Mouse (Mus musculus) MEL (cell line): ENCODE measurements around the gene Gm28047. TPM values are rescaled to one million over a fixed set of nuclear protein-coding genes. Genes with fewer than 3 reads are reported as not detected.

ENCODE experiments used
- DNase-seq: peaks from one replicate; pipeline ENCODE4 v3.0.0; 2011; ENCODE audit warnings: low read depth, low spot score
- H3K27ac ChIP-seq: 2 replicates; pipeline ENCODE4 v1.5.1; 2012; ENCODE audit warnings: low read depth, mild to moderate bottlenecking, control low read depth, low read length, moderate library complexity; ENCODE audit not compliant: control insufficient read depth
- H3K27me3 ChIP-seq, 2 experiments: fragments of 150-350 bp in 1 of 2; sonication (generic) in 1 of 2; 2 replicates each; pipeline ENCODE4 v1.6.1; 2012; ENCODE audit warnings: low read length in 2 of 2, mild to moderate bottlenecking in 2 of 2, improper control_type of control experiment in 1 of 2, moderate library complexity in 1 of 2; ENCODE audit not compliant: insufficient read depth in 2 of 2, control insufficient read depth in 1 of 2
- H3K36me3 ChIP-seq, 2 experiments: 2 replicates each; pipeline ENCODE4 v1.6.1; 2012 to 2014; ENCODE audit warnings: low read length in 2 of 2, improper control_type of control experiment in 1 of 2, inconsistent platforms in 1 of 2, mild to moderate bottlenecking in 1 of 2; ENCODE audit not compliant: insufficient read depth in 2 of 2, control insufficient read depth in 1 of 2
- H3K4me1 ChIP-seq, 2 experiments: fragments of 150-350 bp in 1 of 2; sonication (generic) in 1 of 2; 2 replicates each; pipeline ENCODE4 v1.6.1; 2012; ENCODE audit warnings: low read length in 2 of 2, improper control_type of control experiment in 1 of 2, mild to moderate bottlenecking in 1 of 2; ENCODE audit not compliant: insufficient read depth in 2 of 2, control insufficient read depth in 1 of 2
- H3K4me3 ChIP-seq, 2 experiments: fragments of 150-350 bp in 1 of 2; sonication (generic) in 1 of 2; 2 replicates each; pipeline ENCODE4 v1.5.1; 2012; ENCODE audit warnings: low read depth in 2 of 2, low read length in 2 of 2, mild to moderate bottlenecking in 2 of 2, moderate library complexity in 2 of 2, control low read depth in 1 of 2, improper control_type of control experiment in 1 of 2; ENCODE audit not compliant: control insufficient read depth in 1 of 2, insufficient read depth in 1 of 2
- H3K79me2 ChIP-seq: 2 replicates; pipeline ENCODE4 v1.6.1; 2012; ENCODE audit warnings: mild to moderate bottlenecking, low read length, moderate library complexity; ENCODE audit not compliant: control insufficient read depth, poor library complexity, insufficient read depth
- H3K9ac ChIP-seq: 2 replicates; pipeline ENCODE4 v1.6.1; 2012; ENCODE audit warnings: low read depth, mild to moderate bottlenecking, control low read depth, low read length, moderate library complexity; ENCODE audit not compliant: control insufficient read depth, poor library complexity, severe bottlenecking
- H3K9me3 ChIP-seq: fragments of 150-350 bp; sonication (generic); replicated peaks from 2 replicates; pipeline ENCODE4 v1.6.1; 2012; ENCODE audit warnings: mild to moderate bottlenecking, low read length, improper control_type of control experiment, moderate library complexity; ENCODE audit not compliant: insufficient read depth
- BHLHE40 ChIP-seq: IDR thresholded peaks from 2 replicates; pipeline ENCODE4 v1.6.1; 2012; ENCODE audit warnings: low read depth, mild to moderate bottlenecking, inconsistent platforms, low read length, improper control_type of control experiment, borderline replicate concordance
- CHD2 ChIP-seq: IDR thresholded peaks from 2 replicates; pipeline ENCODE4 v1.6.1; 2011; ENCODE audit warnings: low read length, improper control_type of control experiment
- CTCF ChIP-seq, 3 experiments: IDR thresholded peaks in 2 of 3; conservative IDR thresholded peaks in 1 of 3; 2 replicates each; pipeline ENCODE4 v1.5.1; 2011 to 2012; ENCODE audit warnings: low read length in 3 of 3, low read depth in 2 of 3, mild to moderate bottlenecking in 2 of 3, improper control_type of control experiment in 1 of 3, inconsistent platforms in 1 of 3, mixed read lengths in 1 of 3, moderate library complexity in 1 of 3; ENCODE audit not compliant: control insufficient read depth in 1 of 3, insufficient read depth in 1 of 3, poor library complexity in 1 of 3, severe bottlenecking in 1 of 3
- EP300 ChIP-seq, 2 experiments: IDR thresholded peaks; 2 replicates each; pipeline ENCODE4 v1.6.1; 2011; ENCODE audit warnings: improper control_type of control experiment in 2 of 2, low read length in 2 of 2, low read depth in 1 of 2, mild to moderate bottlenecking in 1 of 2
- ETS1 ChIP-seq: IDR thresholded peaks from 2 replicates; pipeline ENCODE4 v1.6.1; 2012; ENCODE audit warnings: low read depth, mild to moderate bottlenecking, inconsistent platforms, low read length, improper control_type of control experiment, moderate library complexity
- GATA1 ChIP-seq: IDR thresholded peaks from 2 replicates; pipeline ENCODE4 v1.6.1; 2011; ENCODE audit warnings: low read depth, low read length, improper control_type of control experiment
- HCFC1 ChIP-seq: IDR thresholded peaks from 2 replicates; pipeline ENCODE4 v1.6.1; 2012; ENCODE audit warnings: low read depth, mild to moderate bottlenecking, inconsistent platforms, low read length, improper control_type of control experiment, moderate library complexity
- JUND ChIP-seq: IDR thresholded peaks from 2 replicates; pipeline ENCODE4 v1.6.1; 2011; ENCODE audit warnings: low read depth, mild to moderate bottlenecking, improper control_type of control experiment, low read length
- MAFK ChIP-seq: IDR thresholded peaks from 2 replicates; pipeline ENCODE4 v1.6.1; 2011; ENCODE audit warnings: low read depth, mild to moderate bottlenecking, low read length, improper control_type of control experiment, borderline replicate concordance
- MAX ChIP-seq: IDR thresholded peaks from 2 replicates; pipeline ENCODE4 v1.6.1; 2011; ENCODE audit warnings: low read length, improper control_type of control experiment
- MAZ ChIP-seq: IDR thresholded peaks from 2 replicates; pipeline ENCODE4 v1.6.1; 2012; ENCODE audit warnings: low read depth, mild to moderate bottlenecking, inconsistent platforms, low read length, improper control_type of control experiment
- MEF2A ChIP-seq: IDR thresholded peaks from 2 replicates; pipeline ENCODE4 v1.6.1; 2014; ENCODE audit warnings: low read depth, mild to moderate bottlenecking, inconsistent platforms, low read length, improper control_type of control experiment; ENCODE audit not compliant: poor library complexity, insufficient replicate concordance, severe bottlenecking; ENCODE audit errors: extremely low read depth
- MXI1 ChIP-seq: IDR thresholded peaks from 2 replicates; pipeline ENCODE4 v1.6.1; 2011; ENCODE audit warnings: mild to moderate bottlenecking, low read depth, low read length, improper control_type of control experiment
- MYC ChIP-seq: IDR thresholded peaks from 2 replicates; pipeline ENCODE4 v1.6.1; 2011; ENCODE audit warnings: low read depth, mild to moderate bottlenecking, low read length, improper control_type of control experiment, moderate library complexity
- NELFE ChIP-seq: IDR thresholded peaks from 2 replicates; pipeline ENCODE4 v1.6.1; 2011; ENCODE audit warnings: low read depth, low read length, improper control_type of control experiment
- NRF1 ChIP-seq: IDR thresholded peaks from 2 replicates; pipeline ENCODE4 v1.6.1; 2014; ENCODE audit warnings: low read depth, mild to moderate bottlenecking, inconsistent platforms, low read length, improper control_type of control experiment, moderate library complexity; ENCODE audit not compliant: poor library complexity, insufficient read depth, severe bottlenecking
- POLR2A ChIP-seq, 2 experiments: IDR thresholded peaks; 2 replicates each; pipeline ENCODE4 v1.6.1; 2011 to 2012; ENCODE audit warnings: low read length in 2 of 2, mild to moderate bottlenecking in 2 of 2, control low read depth in 1 of 2, improper control_type of control experiment in 1 of 2, low read depth in 1 of 2, moderate library complexity in 1 of 2; ENCODE audit not compliant: control insufficient read depth in 1 of 2, insufficient read depth in 1 of 2, poor library complexity in 1 of 2
- POLR2AphosphoS2 ChIP-seq: IDR thresholded peaks from 2 replicates; pipeline ENCODE4 v1.6.1; 2011; ENCODE audit warnings: low read length, improper control_type of control experiment
- RAD21 ChIP-seq: IDR thresholded peaks from 2 replicates; pipeline ENCODE4 v1.6.1; 2011; ENCODE audit warnings: mild to moderate bottlenecking, low read depth, low read length, improper control_type of control experiment
- RCOR1 ChIP-seq: IDR thresholded peaks from 2 replicates; pipeline ENCODE4 v1.6.1; 2012; ENCODE audit warnings: low read depth, mild to moderate bottlenecking, inconsistent platforms, low read length, improper control_type of control experiment
- SIN3A ChIP-seq: IDR thresholded peaks from 2 replicates; pipeline ENCODE4 v1.6.1; 2012; ENCODE audit warnings: low read length, improper control_type of control experiment, inconsistent platforms
- TAL1 ChIP-seq: IDR thresholded peaks from 2 replicates; pipeline ENCODE4 v1.6.1; 2012; ENCODE audit warnings: mild to moderate bottlenecking, inconsistent platforms, low read length, moderate library complexity, mixed read lengths
- TBP ChIP-seq: IDR thresholded peaks from 2 replicates; pipeline ENCODE4 v1.8.0; 2011; ENCODE audit warnings: low read depth, low read length, improper control_type of control experiment
- TCF12 ChIP-seq: IDR thresholded peaks from 2 replicates; pipeline ENCODE4 v1.6.1; 2014; ENCODE audit warnings: low read depth, mild to moderate bottlenecking, inconsistent platforms, low read length, improper control_type of control experiment, moderate library complexity
- USF1 ChIP-seq: IDR thresholded peaks from 2 replicates; pipeline ENCODE4 v1.6.1; 2014; ENCODE audit warnings: low read depth, mild to moderate bottlenecking, inconsistent platforms, low read length, improper control_type of control experiment, moderate library complexity
- USF2 ChIP-seq, 2 experiments: IDR thresholded peaks; 2 replicates each; pipeline ENCODE4 v1.6.1; 2011 to 2012; ENCODE audit warnings: improper control_type of control experiment in 2 of 2, low read length in 2 of 2, borderline replicate concordance in 1 of 2, inconsistent platforms in 1 of 2, low read depth in 1 of 2, mild to moderate bottlenecking in 1 of 2; ENCODE audit not compliant: insufficient read depth in 1 of 2
- ZC3H11A ChIP-seq: IDR thresholded peaks from 2 replicates; pipeline ENCODE4 v1.6.1; 2012; ENCODE audit warnings: low read depth, mild to moderate bottlenecking, inconsistent platforms, low read length, improper control_type of control experiment
- ZKSCAN1 ChIP-seq: IDR thresholded peaks from 2 replicates; pipeline ENCODE4 v1.6.1; 2012; ENCODE audit warnings: low read depth, mild to moderate bottlenecking, inconsistent platforms, low read length, improper control_type of control experiment, moderate library complexity
- ZMIZ1 ChIP-seq: IDR thresholded peaks from 2 replicates; pipeline ENCODE4 v1.6.1; 2012; ENCODE audit warnings: low read depth, mild to moderate bottlenecking, inconsistent platforms, low read length, improper control_type of control experiment, moderate library complexity
- polyA plus RNA-seq, 2 experiments: library from polyadenylated mRNA; stranded (reverse) in 1 of 2; unstranded in 1 of 2; fragments of >175 nt in 1 of 2; fragments of >200 nt in 1 of 2; gene quantifications; 2 replicates each; pipeline versions ENCODE4 v1.2.1 to v1.2.4; 2012; ENCODE audit warnings: low replicate concordance in 2 of 2, low read depth in 1 of 2; ENCODE audit not compliant: insufficient read length in 2 of 2, insufficient read depth in 1 of 2, missing spikeins in 1 of 2
- total RNA-seq: library from RNA; depleted of rRNA; stranded (reverse); fragments of 300-350 nt; gene quantifications from 2 replicates; pipeline ENCODE4 v1.2.3, GENCODE M21; 2012

Gene Gm28047
- total and polyA plus RNA-seq, 3 experiments = 0.52 TPM; not detected in 2

- DNase-seq = no peak
- no peaks in the 10 kb centered on the region for H3K9me3 ChIP-seq
Observed at GRCm38 (mm10) chr15:102572081-102572480, 52.8 kb downstream of the Gm28047 start.

DNA sequence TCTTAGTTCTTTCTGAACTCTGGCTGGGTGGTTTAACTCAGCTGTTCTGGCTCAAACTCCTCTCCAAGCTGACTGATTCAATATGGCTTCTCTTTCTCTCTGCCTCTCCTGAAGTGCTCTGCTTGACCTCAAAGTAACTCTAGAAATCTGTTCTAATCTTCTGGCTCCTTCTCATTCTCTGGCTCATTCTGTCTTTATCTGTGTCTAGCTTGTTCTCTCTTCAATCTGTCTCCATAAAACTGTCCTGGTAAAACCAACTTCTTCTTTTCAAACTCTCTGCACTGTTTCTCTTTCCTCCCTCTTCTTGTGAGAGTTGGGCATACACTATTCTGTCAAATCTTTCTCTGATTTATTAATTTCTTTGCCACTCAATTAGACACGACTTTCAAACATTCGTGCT, 57.0 kb downstream of the Gm28047 start:
- H3K9ac ChIP-seq = no peak overlapping the region
- peaks cover 3 to 4% of the 10 kb centered on the region in 2 experiments; a peak in 3 of 4 replicates for H3K36me3 ChIP-seq
- H3K79me2 ChIP-seq = no peaks in the 10 kb centered on the region
- no peaks in the 10 kb centered on the region for H3K27me3 ChIP-seq
- peak; percentile 56 for DNase-seq
- no peak overlapping the region for H3K4me3 ChIP-seq
- no peak for TF ChIP-seq POLR2AphosphoS2
- TF ChIP-seq MAZ = no peak
- peak; percentile 55 to 61 for TF ChIP-seq EP300 (IDR thresholded peaks at IDR 0.05; ENCODE audit: low read depth in 1 of 2, low read length in 2 of 2)
- TF ChIP-seq NELFE = no peak
- no peak for TF ChIP-seq POLR2A (IDR thresholded peaks at IDR 0.05; ENCODE audit: control insufficient read depth in 1 of 2, insufficient read depth in 1 of 2, low read depth in 1 of 2, low read length in 2 of 2, poor library complexity in 1 of 2)
- no peak for TF ChIP-seq ZC3H11A
- TF ChIP-seq USF2 (IDR thresholded peaks at IDR 0.05; ENCODE audit: borderline replicate concordance in 1 of 2, insufficient read depth in 1 of 2, low read depth in 1 of 2, low read length in 2 of 2) = no peak
- no peak for TF ChIP-seq MAX
- peak; percentile 40; the same call in 1 of the 2 replicates for TF ChIP-seq TCF12
- no peak for TF ChIP-seq ZMIZ1
- TF ChIP-seq ETS1 = no peak; the same call in 1 of the 2 replicates
- TF ChIP-seq RCOR1 = peak; percentile 98
- no peak for TF ChIP-seq JUND
- TF ChIP-seq RAD21 = no peak
- no peak for TF ChIP-seq MEF2A
- no peak for TF ChIP-seq ZKSCAN1
- TF ChIP-seq GATA1 = peak; percentile 80
- TF ChIP-seq CHD2 = no peak
- no peak for TF ChIP-seq TAL1
- no peak for TF ChIP-seq TBP
- no peak for TF ChIP-seq MXI1
- TF ChIP-seq HCFC1 = no peak
- no peak for TF ChIP-seq MAFK
- TF ChIP-seq MYC = no peak
- no peak for TF ChIP-seq CTCF (IDR thresholded peaks at IDR 0.05 in 2 of 3, conservative IDR thresholded peaks at IDR 0.05 in 1 of 3; ENCODE audit: control insufficient read depth in 1 of 3, insufficient read depth in 1 of 3, low read depth in 2 of 3, low read length in 3 of 3, poor library complexity in 1 of 3, severe bottlenecking in 1 of 3)
- TF ChIP-seq SIN3A = no peak
- TF ChIP-seq NRF1 = no peak
- no peak for TF ChIP-seq USF1
- TF ChIP-seq BHLHE40 = peak; percentile 24; the same call in 1 of the 2 replicates
- no peaks in the 10 kb centered on the region for H3K9me3 ChIP-seq
- H3K4me1 ChIP-seq = peaks cover 0 to 2% of the 10 kb centered on the region in 2 experiments; a peak in 1 of 4 replicates
- no peak overlapping the region for H3K27ac ChIP-seq

More at GRCm38 (mm10) chr15:102572081-102572480, 52.8 kb downstream of the Gm28047 start:
- Histone ChIP-seq H3K27me3 (no peaks in the 10 kb centered on the region), H3K4me3 (no peak overlapping the region), H3K79me2 (no peaks in the 10 kb centered on the region), H3K9ac (no peak overlapping the region), H3K27ac (no peak overlapping the region), H3K4me1 (peaks cover 0 to 2% of the 10 kb centered on the region in 2 experiments; a peak in 1 of 4 replicates), H3K36me3 (peaks cover 3 to 4% of the 10 kb centered on the region in 2 experiments; a peak in 2 of 4 replicates)
- TF ChIP-seq EP300 (IDR thresholded peaks at IDR 0.05; ENCODE audit: low read depth in 1 of 2, low read length in 2 of 2) = no peak
- TF ChIP-seq POLR2AphosphoS2 = no peak
